Mouse (Mus musculus): ENCODE data around the gene Ctns. TPM values are rescaled to one million over a fixed set of nuclear protein-coding genes. Genes with fewer than 3 reads are reported as not detected.
A peak's percentile ranks its signal among the peaks of the same experiment; 100 is the strongest.

Gene Ctns
- total RNA-seq, 2 experiments from 2014 or later: 17.6 to 18.2 TPM

DNA sequence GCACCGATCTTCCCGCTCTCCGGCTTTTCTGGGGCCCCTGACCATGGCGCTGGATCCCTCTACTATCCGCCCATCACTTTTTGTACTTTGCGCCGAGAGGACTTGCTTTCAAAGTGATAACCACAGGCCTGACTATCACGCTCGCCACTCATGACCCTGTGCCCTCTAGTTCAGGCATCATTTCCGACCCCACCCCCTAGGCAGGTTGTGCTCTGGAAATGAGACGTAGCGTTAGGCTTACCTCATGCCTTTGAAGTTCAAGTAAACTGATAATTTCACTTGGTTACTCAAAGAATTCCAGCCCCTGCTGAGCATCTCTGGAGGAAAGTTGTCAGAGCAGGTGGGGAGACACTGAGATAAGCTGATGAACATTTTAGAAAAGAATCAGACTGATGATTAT, 1.0 kb upstream of the Ctns start:
- intact Hi-C loops (cut with DNase I): no loop called here
- no peak for DNase-seq (ENCODE audit: extremely low spot score in 1 of 2, low spot score in 2 of 2)

DNA sequence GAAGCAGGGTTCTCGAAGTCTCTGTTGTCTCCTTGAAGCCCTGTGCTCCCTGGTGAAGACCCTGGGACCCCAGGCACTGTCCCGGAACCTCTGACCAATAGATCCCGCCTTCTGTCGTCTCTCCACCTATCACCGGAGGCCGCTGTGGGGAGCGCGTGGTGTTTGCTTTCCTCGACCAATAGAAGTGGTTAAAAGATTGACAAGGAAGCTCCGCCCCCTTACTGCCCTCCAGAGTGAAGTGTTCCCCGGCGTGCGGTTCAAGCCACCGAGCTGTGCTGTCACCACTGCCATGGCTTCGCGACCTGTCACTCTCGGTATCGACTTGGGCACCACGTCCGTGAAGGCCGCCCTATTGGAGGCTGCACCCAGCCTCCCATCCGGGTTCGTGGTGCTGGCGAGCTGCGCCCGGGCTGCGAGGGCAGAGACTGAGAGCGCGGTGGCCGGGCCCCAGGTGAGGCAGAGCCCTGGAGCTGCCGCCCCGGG, 429 bp upstream of the Ctns start, which contains the start of gene Shpk:
Gene Shpk, plus strand, starts transcription at position 231 of the 483 bp plus-strand sequence.
- intact Hi-C loops (cut with DNase I): no loop called here
- DNase-seq (ENCODE audit: extremely low spot score in 1 of 2, low spot score in 2 of 2): peak; percentile 96

DNA sequence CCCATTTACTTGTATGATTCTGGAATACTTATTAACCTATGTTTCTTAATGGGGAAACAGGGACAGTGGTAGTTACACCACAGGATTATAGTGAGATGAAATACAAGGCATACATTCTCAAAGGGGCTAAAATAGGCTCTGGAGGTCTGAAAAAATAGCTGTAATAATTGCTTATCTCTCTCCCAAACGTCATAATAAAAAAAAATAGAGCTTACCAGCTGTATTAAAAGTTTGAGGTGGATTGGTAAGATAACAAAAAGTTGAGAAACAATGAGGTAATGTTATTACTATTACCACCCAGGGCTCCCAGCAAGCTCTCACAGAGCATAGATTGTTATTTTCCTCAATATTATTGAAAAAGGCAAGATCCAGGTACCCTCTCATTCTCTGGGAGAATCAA, 652 bp downstream of the Ctns start:
- no peak for DNase-seq (ENCODE audit: extremely low spot score in 1 of 2, low spot score in 2 of 2)
- intact Hi-C loops (cut with DNase I): no loop called here

DNA sequence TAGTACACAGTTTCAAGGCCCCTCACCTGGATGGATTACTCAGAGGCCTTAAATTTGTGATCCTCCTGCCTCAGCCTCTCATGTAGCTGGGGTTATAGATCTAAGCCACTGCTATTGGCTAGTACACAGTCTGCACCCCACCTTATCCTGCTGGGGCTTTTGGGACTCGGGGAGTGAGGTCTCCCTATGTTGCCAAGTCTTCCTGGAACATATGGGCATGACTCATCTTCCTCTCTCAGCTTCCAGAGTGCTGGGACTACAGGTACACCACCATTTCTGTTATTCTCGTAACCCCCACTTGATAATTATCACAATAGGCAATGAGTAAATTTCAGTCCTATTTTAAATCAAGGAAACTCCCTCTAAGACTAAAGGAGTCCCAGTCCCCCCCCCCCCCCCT, 4.4 kb downstream of the Ctns start:
- DNase-seq (ENCODE audit: extremely low spot score in 1 of 2, low spot score in 2 of 2): no peak
- intact Hi-C loops (cut with DNase I): no loop called here

DNA sequence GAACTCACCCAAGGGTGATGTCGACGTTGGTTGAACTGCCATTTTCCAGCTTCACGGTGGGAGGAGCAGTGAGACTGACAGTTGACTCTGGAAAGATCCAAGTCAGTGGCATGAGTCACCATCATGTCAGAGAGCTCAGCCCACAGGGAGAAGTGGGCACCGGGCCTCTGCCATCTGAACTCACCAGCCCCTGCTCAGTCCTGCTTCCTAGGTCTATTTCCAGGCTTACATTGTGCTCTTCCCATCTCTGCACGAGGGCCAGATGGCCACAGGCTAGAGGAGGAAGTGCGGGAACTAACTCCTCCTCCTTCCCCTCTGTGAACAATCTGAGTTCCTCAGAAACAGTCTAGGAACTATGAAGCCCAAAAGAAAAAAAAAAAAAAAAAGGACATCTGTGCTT, 5.8 kb downstream of the Ctns start:
- peak in 1 of 2 experiments; percentile 40 for DNase-seq (ENCODE audit: extremely low spot score in 1 of 2, low spot score in 2 of 2)
- intact Hi-C loops (cut with DNase I): no loop called here

DNA sequence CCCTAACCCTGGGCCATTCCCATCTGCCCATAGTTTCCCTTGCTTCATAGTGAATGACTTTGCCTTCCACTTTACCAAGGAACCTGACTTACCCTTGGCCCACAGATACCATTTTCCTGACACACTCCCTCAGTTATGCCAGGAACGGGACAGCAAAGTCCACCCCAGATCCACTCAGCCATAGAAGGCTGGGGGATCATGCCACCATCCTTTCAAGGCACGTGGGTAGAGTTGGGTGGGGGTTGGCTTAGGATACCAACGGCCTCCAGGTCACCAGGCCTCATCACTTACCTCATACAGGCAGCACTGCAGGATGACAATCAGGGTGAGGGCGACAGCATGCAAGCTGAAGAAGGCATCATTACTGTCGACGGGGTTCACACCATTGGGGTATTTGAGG, 11.6 kb downstream of the Ctns start:
- intact Hi-C loops (cut with DNase I): no loop called here
- no peak for DNase-seq (ENCODE audit: extremely low spot score in 1 of 2, low spot score in 2 of 2)

DNA sequence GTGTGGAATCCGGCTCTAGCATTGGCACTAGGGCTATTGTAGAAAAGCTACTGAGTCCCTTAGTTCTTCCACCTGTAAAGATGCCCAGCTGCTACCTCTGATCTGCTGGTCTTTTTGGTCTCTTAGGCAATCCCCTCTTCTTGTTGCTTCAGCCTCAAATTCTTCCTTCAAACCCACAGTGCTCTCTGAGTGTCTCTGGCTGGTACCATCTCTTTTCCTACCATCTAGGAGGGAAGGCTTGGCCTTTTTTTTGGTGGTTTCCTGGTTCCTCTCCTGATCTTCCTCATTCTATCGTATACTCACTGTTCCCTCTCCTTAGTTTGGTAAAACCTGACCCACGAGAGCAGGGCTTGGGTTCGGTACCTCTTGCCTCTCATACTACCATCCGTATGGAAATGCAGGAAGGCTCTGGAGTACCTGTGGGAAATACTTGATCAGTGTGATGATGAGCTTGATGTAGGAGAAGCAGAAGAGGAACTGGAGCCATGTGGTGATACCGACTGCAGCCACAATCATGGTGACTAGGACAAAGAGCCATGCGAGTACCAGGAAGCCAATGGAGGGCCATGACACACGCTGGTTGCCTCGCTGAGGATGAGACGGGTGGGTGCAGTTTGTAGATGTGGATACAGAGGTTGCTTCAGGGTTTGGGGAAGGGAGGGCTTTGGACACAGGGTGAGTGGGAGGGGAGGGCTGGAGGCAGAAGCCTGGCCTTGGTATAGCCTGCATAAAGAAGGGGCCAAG, 12.8 kb downstream of the Ctns start:
- DNase-seq (ENCODE audit: extremely low spot score in 1 of 2, low spot score in 2 of 2): peak in 1 of 2 experiments; percentile 10
- intact Hi-C loops (cut with DNase I): no loop called here

DNA sequence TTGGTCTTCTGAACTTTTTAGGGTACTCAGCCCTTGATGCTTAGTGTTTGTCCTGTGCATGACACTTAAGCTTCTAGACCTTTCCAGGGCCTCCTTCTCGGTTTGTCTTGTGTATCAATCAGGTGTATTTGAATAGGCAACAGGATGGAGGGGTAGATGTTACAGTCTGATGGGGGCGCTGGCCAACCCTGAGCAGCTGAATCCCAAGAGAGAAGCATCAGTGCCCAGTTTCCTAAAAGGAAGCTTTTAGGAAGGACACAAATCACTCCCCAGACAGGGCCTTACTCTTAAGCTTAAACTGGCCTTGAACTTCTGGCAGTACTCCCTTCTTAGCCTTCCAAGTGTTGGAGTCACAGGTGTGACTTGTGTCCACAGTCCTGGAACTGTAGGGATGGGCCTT, 20.9 kb downstream of the Ctns start:
- intact Hi-C loops (cut with DNase I): no loop called here
- no peak for DNase-seq (ENCODE audit: extremely low spot score in 1 of 2, low spot score in 2 of 2)

DNA sequence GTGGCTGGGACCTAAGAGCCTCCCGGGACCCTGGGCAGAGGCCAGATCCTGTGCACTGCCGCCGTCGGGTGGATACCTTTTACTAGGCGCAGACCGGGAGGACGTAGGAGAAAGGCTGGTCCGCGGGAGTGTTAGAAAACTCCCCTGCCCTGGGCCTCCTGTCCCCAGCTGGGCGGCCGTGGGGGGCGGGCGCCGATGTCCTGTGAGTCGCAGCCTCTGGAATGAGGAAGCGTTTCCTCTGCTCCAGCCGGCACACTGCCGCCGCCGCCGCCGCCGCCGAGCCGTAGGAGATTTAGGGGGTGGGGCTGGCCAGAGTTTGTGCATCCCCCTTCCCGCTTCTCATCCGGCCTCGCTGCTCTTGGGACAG, 21.4 kb downstream of the Ctns start:
- peak in 1 of 2 experiments; percentile 92 for DNase-seq (ENCODE audit: extremely low spot score in 1 of 2, low spot score in 2 of 2)
- intact Hi-C loops (cut with DNase I): no loop called here

DNA sequence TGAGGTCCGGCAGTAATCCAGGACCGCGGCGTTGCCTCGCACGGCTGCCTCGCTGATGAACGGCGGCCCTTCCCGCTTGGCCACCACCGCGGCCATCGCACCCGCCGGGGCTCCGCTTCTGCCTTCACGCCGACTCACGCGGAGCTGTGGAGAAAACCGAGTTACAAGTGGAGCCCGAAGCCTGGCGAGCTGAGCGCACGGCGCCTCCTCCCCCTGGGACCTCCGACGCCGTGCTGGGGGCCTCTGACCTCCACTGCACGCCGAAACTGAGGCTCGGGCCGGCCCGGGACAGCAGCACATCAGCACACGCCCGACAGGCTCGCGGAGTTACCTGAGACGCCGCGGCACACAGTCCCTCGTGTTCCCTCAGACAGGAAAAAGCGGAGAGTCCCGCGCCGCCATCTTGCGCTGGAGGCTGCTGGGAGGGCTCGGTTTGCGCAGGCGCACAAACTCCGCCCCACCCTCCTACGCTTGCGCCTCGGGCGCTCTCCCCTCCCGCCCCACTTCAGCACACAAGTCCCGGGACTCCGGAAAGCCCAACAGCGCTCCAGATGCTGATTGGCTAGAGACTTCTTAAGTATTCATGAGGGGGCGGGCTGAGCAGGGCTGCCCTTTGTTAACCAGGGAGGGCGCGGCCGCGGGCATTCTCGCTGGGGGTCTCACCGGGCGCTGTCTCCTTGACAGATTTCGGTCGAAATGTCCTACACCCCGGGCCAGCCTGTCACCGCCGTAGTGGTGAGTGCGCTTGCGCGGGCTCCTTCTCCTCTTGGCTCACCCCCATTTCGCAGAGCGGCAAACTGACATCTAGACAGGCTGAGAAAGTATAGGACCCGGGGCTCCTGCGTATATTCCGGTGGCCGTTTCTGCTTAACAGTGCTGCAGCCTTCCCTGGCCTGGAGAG, 22.0 kb downstream of the Ctns start, which contains the start of the genes Emc6 and Tax1bp3:
Gene Emc6, minus strand, starts transcription at position 430 of the 901 bp plus-strand sequence.
Gene Tax1bp3, plus strand, starts transcription at position 476 of the 901 bp plus-strand sequence.
- peak; percentile 93 to 98 for DNase-seq (ENCODE audit: extremely low spot score in 1 of 2, low spot score in 2 of 2)
- intact Hi-C loops (cut with DNase I): no loop called here

DNA sequence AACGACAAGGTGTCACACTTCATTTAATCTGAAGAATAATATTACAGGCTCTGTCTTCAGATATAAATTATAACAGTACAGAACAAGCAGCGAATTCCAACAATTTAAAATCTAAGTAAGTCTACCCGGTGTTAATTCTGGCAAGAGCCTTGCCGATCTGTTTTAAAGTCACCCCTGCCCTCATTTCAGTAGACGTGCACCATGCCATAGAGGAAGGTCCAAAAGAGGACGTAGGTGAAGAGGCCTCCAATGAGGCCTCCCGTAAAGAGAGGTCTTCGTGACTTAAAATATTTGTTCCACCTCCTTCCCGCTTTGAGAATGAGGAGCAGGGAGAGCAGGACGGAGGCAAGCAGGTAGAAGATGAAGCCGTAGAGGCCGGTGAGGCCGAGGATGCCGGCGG, 22.7 kb downstream of the Ctns start:
- intact Hi-C loops (cut with DNase I): no loop called here
- DNase-seq (ENCODE audit: extremely low spot score in 1 of 2, low spot score in 2 of 2): no peak

DNA sequence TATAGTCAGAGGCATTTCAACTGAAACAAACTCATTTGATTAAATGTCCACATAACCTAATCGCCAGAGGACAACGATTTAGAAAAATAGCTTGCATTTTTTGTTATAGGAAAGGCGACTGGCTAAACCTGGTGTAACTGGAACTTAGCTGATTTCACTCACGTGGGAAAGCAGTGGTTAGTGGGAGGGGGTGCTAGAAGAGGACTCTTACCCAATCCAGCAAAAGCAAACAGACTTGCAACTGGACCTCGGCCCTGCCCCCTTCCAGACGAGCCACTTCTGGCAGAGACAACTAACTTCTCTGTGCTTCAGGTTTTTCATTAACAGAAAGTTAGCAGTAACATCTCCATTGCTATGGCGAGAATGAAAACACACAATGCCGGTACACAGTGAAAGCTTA, 23.2 kb downstream of the Ctns start:
- intact Hi-C loops (cut with DNase I): no loop called here
- no peak for DNase-seq (ENCODE audit: extremely low spot score in 1 of 2, low spot score in 2 of 2)

DNA sequence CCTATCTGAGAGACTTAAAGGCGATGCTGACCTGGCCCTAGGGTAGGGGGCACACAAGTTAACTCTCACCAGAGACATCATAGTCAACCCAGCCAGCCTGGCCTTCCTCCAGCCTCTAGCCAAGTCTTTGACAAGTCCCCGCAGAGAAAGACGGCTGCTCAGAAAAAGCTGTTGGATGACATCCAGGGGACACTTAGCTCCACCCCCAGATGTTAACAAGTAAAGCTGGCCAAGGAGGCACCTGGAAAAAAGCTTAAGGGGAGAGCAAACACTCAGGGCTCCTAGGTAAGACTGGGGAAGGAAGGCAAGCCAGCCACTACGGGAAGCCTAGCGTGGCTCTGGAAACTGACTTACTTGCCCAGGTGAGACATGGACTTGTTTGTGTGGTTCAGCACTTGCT, 26.7 kb downstream of the Ctns start:
- peak in 1 of 2 experiments; percentile 74 for DNase-seq (ENCODE audit: extremely low spot score in 1 of 2, low spot score in 2 of 2)
- intact Hi-C loops (cut with DNase I): no loop called here

DNA sequence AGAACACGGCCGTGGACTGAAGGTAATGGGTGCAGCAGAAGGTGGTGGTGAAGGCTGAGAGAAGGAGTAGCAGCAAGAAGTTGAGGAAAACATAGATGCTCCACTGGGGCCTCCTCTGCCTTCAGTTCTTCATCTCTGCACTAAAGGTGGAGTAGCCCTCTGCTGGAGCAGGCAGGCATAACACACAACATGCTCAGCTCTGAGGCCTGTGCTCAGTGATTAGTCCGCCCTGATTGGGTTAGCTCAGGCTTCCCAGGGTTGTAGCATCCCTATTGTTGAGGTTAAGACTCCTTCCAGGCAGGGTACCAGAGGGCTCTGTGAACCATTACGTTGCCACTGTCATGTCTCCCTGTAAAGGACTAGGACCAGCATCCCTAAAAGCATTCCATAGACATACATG, 29.6 kb downstream of the Ctns start:
- intact Hi-C loops (cut with DNase I): no loop called here
- peak in 1 of 2 experiments; percentile 69 for DNase-seq (ENCODE audit: extremely low spot score in 1 of 2, low spot score in 2 of 2)

DNA sequence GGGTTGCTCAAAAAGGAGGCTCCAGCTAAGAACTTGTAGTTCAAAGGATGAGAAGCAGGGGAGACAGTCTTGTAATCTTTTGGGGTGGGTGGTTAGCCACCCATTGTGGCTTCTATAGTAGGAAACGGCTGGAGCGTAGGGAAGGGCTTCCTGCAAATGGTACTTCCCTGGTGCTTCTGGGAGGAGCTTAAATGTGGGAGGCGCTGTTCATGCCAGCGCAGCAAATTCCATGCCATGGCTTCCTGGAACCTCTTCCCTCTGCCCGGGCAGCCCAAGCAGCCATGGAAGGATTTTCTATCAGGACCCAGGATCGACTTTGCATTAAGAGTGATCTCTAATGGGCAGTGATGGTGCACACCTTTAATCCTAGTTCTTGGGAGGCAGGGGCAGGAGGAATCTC, 30.3 kb downstream of the Ctns start:
- intact Hi-C loops (cut with DNase I): no loop called here
- DNase-seq (ENCODE audit: extremely low spot score in 1 of 2, low spot score in 2 of 2): no peak

DNA sequence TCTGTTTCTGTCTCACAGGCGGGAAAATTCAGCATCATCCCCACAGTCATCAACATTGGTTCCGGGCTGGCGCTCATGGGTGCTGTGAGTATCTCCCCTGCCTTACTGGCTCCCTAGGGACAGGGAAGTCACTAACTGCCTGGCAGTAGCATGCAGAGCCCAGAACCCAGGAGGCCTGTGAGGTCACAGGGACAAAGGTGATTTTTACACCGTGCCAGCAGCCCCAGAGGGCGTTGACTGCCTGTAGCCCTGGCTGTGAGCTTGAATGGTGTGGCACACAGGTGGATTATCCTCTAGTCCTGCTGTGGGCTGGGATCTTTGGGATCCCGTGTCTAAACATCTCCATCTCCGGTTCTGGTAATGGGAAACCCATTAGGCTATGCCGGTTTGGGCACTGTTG, 30.8 kb downstream of the Ctns start:
- no peak for DNase-seq (ENCODE audit: extremely low spot score in 1 of 2, low spot score in 2 of 2)
- intact Hi-C loops (cut with DNase I): no loop called here

DNA sequence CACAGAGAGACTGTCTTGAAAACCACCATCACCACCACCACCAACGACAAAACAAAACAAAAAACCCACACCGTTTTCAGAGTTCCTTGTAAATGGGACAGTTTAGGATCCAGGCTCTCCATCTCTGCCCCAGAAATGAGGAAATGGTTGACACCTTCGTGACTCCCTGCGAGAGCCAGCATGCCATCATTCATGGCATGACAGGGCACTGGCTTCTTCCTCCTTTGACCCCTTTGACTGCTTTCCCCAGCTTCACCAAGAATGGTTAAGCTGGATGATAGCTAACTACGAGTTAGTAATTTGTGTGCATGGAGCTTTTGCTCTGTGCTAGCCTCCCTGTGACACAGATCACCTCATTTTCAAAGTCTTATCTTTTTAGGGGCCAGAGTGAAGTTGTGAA, 36.6 kb downstream of the Ctns start:
- DNase-seq (ENCODE audit: extremely low spot score in 1 of 2, low spot score in 2 of 2): no peak
- intact Hi-C loops (cut with DNase I): no loop called here

DNA sequence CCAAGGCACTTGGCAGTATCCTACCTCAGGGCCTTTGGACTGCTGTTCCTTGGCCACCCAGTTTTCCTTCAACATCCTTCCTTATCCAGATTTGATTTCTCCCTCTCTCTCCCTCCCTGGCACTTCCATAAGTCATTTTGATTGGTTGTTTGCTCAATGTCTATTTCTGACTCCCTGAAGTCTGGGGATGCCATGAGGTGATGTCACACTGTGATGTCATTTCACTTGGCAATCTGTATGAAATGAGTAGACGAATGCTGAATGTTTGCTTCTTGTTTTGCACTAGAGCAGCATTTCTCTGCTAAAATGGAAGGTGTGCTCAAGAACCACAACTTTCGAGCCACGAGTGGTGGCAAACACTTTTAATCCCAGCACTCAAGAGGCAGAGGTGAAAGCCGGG, 37.2 kb downstream of the Ctns start:
- intact Hi-C loops (cut with DNase I): no loop called here
- DNase-seq (ENCODE audit: extremely low spot score in 1 of 2, low spot score in 2 of 2): no peak

DNA sequence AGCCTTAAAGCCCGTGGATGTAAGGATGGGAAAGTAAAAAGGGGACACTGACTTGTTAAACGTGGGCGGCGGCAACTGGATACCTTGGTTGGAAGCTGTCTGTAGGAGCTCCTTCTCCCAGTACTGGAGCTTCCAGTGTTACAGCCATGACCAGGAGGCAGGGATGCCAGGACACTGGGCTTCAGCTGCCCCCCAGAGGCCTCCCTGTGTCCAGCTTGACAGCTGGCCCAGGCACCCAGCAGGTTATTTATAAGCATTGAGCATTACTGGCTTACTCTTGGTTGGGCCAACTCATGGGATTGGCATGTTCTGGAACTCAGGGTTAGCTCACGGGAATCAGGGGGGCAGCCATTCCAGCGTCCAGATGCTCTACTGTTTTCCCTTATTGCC, 38.0 kb downstream of the Ctns start:
- intact Hi-C loops (cut with DNase I): no loop called here
- no peak for DNase-seq (ENCODE audit: extremely low spot score in 1 of 2, low spot score in 2 of 2)

Measured in left cerebral cortex, postnatal 10 days (tissue).